Mouse (Mus musculus): ENCODE measurements around the gene Inppl1. TPM values are rescaled to one million over a fixed set of nuclear protein-coding genes. Genes with fewer than 3 reads are reported as not detected.

The Inppl1 gene
- total and polyA plus RNA-seq, 2 experiments from 2014 or later, result 9.6 to 15.4 TPM

GRCm38 (mm10) chr7:101832372-101832771 is 5.7 kb downstream of the Inppl1 start:
- Histone ChIP-seq H3K27ac (ENCODE audit: low read depth, low read length) (no peak overlapping the region), H3K9me3 (ENCODE audit: low read length) (no peaks in the 10 kb centered on the region), H3K27me3 (ENCODE audit: insufficient read depth, low read length) (no peaks in the 10 kb centered on the region; the same call in 1 of the 2 replicates), H3K36me3 (ENCODE audit: insufficient read depth) (peaks cover 10% of the 10 kb centered on the region), H3K9ac (no peak overlapping the region), H3K4me2 (ENCODE audit: low read depth) (no peak overlapping the region), H3K4me1 (ENCODE audit: insufficient read depth) (no peaks in the 10 kb centered on the region), H3K4me3 (ENCODE audit: low read depth, low read length) (no peak overlapping the region)
- DNase-seq (no peak), ATAC-seq (no peak)
- no peak for TF ChIP-seq CTCF (IDR thresholded peaks at IDR 0.05; ENCODE audit: low read depth)
- 93% methylated on average over 4 of the region's 4 CpGs for WGBS

DNA sequence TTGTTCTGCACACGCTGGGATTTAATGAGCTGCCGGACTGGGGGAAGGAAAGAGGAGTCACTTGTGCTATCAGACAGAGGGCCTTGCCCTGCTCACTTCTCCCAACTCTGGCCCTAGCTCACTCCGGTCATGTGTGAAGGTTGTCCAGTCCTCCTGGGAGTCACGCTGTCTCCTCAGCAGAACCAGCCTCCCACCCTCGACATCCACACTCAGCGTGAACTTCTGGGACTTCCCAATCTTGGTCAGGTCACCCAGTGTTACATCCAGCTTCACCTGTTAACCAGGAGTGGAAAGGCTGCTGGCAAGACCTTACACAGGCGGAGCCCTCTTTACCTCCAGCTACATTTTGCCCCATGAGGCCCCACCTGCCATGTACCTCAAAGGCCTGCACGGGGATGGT is 6.6 kb downstream of the Inppl1 start:
- 87% methylated on average over 8 of the region's 8 CpGs for WGBS
- Histone ChIP-seq H3K4me3 (ENCODE audit: low read depth, low read length) (no peak overlapping the region), H3K4me2 (ENCODE audit: low read depth) (no peak overlapping the region), H3K36me3 (ENCODE audit: insufficient read depth) (peaks cover 14% of the 10 kb centered on the region), H3K27ac (ENCODE audit: low read depth, low read length) (no peak overlapping the region), H3K9me3 (ENCODE audit: low read length) (no peaks in the 10 kb centered on the region), H3K4me1 (ENCODE audit: insufficient read depth) (no peaks in the 10 kb centered on the region), H3K27me3 (ENCODE audit: insufficient read depth, low read length) (no peaks in the 10 kb centered on the region; the same call in 1 of the 2 replicates), H3K9ac (no peak overlapping the region)
- ATAC-seq (no peak), DNase-seq (no peak)
- TF ChIP-seq CTCF (IDR thresholded peaks at IDR 0.05; ENCODE audit: low read depth), result no peak

DNA sequence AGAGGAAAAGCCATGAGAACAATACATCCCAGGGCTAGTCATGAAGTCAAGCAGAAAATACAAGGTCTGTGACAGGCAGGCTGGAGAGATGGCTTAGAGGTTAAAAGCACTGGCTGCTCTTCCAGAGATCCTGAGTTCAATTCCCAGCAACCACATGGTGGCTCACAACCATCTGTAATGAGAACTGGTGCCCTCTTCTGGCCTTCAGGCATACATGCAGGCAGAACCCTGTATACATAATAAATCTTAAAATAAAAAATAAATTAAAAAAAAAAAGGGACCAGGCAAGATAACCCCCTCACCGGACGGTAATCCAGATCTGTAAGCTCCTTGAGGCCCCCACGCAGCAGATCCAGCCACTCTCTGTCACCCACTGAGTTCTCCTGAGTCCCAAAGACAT is 7.7 kb downstream of the Inppl1 start:
- no peak overlapping the region for H3K4me2 ChIP-seq (ENCODE audit: low read depth)
- H3K27me3 ChIP-seq (ENCODE audit: insufficient read depth, low read length), result no peaks in the 10 kb centered on the region; the same call in 1 of the 2 replicates
- H3K27ac ChIP-seq (ENCODE audit: low read depth, low read length), result no peak overlapping the region
- H3K4me1 ChIP-seq (ENCODE audit: insufficient read depth), result no peaks in the 10 kb centered on the region
- no peaks in the 10 kb centered on the region for H3K9me3 ChIP-seq (ENCODE audit: low read length)
- peaks cover 14% of the 10 kb centered on the region for H3K36me3 ChIP-seq (ENCODE audit: insufficient read depth)
- 98% methylated on average over 3 of the region's 3 CpGs for WGBS
- no peak overlapping the region for H3K4me3 ChIP-seq (ENCODE audit: low read depth, low read length)
- ATAC-seq, result no peak
- no peak for TF ChIP-seq CTCF (IDR thresholded peaks at IDR 0.05; ENCODE audit: low read depth)
- no peak for DNase-seq
- no peak overlapping the region for H3K9ac ChIP-seq

DNA sequence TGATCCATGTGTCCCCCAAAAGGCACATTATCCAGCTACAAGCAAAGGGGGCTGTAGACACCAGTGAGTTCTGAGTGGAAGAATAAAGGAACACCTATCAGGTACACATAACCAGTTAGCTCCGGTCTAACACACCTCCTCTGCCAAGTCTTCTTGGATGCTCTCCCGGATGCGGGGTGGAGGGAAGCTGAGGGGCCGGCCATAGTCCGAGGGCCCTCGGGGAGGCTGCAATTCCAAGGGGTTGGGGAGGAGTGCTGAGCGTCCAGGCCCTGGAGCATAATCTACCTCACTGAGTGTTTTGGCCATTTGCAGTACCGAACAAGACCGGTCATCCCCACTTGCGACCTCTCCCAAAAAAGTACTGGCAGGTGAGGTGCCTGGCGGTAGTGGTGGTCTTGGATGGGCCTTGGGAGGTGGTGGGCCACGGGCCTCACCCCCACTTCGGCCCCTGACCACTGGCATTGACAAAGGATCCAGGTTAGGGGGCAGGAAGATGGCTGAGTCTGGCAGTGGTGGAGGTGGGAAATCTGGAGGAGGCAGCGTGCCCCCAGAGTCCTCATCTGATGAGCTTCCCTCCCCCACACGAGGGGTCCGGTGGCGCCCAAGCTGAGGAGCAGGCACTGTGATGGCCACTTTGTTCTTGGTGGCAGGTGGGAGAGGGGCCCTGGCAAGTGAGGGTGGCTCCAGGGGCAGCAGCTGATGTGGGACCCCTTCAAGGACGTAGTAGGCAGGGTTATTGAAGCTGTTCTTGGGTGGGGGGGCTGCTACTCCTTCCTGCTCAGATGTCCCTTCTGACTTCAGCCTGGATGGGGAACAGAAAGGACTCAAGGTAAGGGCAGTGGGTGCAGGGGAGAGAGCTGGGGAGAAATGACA is 14.0 kb downstream of the Inppl1 start:
- 70% methylated on average over 18 of the region's 18 CpGs for WGBS
- Histone ChIP-seq H3K27ac (ENCODE audit: low read depth, low read length) (no peak overlapping the region), H3K4me3 (ENCODE audit: low read depth, low read length) (no peak overlapping the region), H3K9ac (no peak overlapping the region), H3K27me3 (ENCODE audit: insufficient read depth, low read length) (peaks cover 45% of the 10 kb centered on the region), H3K4me1 (ENCODE audit: insufficient read depth) (no peaks in the 10 kb centered on the region), H3K36me3 (ENCODE audit: insufficient read depth) (peaks cover 5% of the 10 kb centered on the region), H3K4me2 (ENCODE audit: low read depth) (no peak overlapping the region), H3K9me3 (ENCODE audit: low read length) (no peaks in the 10 kb centered on the region)
- no peak for TF ChIP-seq CTCF (IDR thresholded peaks at IDR 0.05; ENCODE audit: low read depth)
- DNase-seq (no peak), ATAC-seq (no peak)

DNA sequence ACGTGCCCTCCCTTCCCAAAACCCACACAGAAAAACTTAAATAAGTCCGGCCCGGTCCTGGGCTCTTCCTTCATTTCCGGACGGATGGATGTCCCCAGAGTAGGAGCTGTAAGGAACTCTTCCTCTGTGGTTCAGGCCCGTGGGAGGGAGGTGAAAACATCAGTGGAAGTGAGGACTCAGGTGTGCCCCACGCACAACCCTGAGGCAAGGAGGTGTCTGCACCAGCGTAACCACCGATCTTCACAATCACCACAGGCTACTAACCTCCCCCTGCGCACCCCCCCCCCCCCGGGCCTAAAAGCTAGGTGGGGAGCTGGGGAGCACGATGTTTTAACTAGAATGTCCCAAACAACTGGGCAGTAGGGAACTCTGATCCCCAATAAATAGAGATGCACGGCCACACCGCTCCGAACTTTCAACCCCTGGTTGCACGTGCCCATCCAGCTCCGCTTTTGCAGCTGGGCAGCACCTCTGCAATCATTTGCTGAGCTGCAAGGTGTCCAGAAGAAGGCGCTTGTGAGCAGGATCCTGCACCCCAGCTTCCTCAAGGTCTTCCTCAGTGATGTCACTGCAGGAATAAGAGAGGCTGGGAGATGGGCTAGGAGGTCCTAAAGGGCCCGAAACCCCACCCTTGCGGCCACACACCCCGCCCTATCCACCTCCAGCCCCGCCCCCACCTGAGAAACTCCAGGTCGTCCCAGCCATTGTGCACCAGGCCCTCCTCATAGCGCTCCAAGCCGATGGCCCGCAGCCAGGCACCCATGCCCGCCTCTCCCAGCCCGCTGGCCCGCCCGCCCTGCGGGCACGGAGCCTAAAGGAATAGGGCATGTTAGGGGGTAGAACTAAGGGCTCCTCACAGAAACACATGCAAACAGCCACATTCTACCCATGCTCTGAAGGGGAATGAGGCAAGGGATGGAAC is 14.9 kb downstream of the Inppl1 start:
- Histone ChIP-seq H3K4me1 (ENCODE audit: insufficient read depth) (no peaks in the 10 kb centered on the region), H3K9me3 (ENCODE audit: low read length) (no peaks in the 10 kb centered on the region), H3K27ac (ENCODE audit: low read depth, low read length) (no peak overlapping the region), H3K27me3 (ENCODE audit: insufficient read depth, low read length) (peaks cover 54% of the 10 kb centered on the region), H3K36me3 (ENCODE audit: insufficient read depth) (peaks cover 5% of the 10 kb centered on the region; the same call in 1 of the 2 replicates), H3K4me3 (ENCODE audit: low read depth, low read length) (no peak overlapping the region), H3K4me2 (ENCODE audit: low read depth) (no peak overlapping the region), H3K9ac (no peak overlapping the region)
- DNase-seq (no peak), ATAC-seq (no peak)
- 27% methylated on average over 32 of the region's 32 CpGs for WGBS
- peak; percentile 44 for TF ChIP-seq CTCF (IDR thresholded peaks at IDR 0.05; ENCODE audit: low read depth)

DNA sequence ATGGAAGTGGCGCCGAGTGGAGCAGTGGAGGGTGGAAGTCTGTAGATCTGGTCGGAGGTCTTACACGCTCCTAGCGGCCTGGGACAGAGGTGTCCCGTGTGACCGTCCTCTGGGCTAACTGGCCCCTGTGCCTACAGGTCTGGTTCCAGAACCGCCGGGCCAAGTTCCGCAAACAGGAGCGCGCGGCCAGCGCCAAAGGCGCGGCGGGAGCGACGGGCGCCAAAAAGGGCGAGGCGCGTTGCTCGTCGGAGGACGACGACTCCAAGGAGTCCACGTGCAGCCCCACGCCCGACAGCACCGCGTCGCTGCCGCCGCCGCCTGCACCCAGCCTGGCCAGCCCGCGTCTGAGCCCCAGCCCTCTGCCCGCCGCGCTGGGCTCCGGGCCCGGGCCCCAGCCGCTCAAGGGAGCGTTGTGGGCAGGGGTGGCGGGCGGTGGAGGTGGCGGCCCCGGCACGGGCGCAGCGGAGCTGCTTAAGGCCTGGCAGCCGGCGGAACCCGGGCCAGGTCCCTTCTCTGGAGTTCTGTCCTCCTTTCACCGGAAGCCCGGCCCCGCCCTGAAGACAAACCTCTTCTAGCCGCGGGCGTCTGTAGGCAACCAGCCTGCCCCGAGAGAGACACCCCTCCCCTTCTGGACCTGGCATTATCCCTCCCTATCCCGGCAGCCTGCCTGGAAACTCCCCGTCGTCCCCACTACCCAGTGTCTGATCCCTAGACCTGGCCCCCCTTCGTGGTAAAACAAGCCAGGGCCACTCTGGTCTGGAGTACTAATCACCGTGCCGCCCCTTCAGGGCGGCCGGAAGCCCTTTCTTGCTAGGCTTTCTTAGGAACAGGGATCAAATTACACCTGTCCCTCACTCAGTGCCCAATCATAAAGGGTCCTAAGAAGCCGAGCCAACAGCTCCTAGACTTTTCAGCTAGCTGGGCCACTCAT is 16.2 kb downstream of the Inppl1 start:
- Histone ChIP-seq H3K9ac (no peak overlapping the region), H3K4me3 (ENCODE audit: low read depth, low read length) (peak overlapping the region; percentile 32), H3K36me3 (ENCODE audit: insufficient read depth) (no peaks in the 10 kb centered on the region; the same call in 1 of the 2 replicates), H3K9me3 (ENCODE audit: low read length) (no peaks in the 10 kb centered on the region), H3K27me3 (ENCODE audit: insufficient read depth, low read length) (peaks cover 65% of the 10 kb centered on the region), H3K4me2 (ENCODE audit: low read depth) (peak overlapping the region; percentile 57), H3K4me1 (ENCODE audit: insufficient read depth) (no peaks in the 10 kb centered on the region), H3K27ac (ENCODE audit: low read depth, low read length) (no peak overlapping the region)
- peak; percentile 2; the same call in 1 of the 2 replicates for TF ChIP-seq CTCF (IDR thresholded peaks at IDR 0.05; ENCODE audit: low read depth)
- WGBS, result under 1% methylated on average over 68 of the region's 71 CpGs
- ATAC-seq (peak; percentile 67), DNase-seq (peak; percentile 26)

All from forebrain, postnatal 0 days (tissue).